Mouse (Mus musculus) ES-Bruce4 (cell line): ENCODE results near the gene Gpx4. TPM values are rescaled to one million over a fixed set of nuclear protein-coding genes. Genes with fewer than 3 reads are reported as not detected.
A peak's percentile ranks its signal among the peaks of the same experiment; 100 is the strongest.

ENCODE experiments used
- H3K27ac ChIP-seq: 2 replicates; pipeline ENCODE4 v1.5.1; 2012; ENCODE audit warnings: low read length, inconsistent platforms; ENCODE audit not compliant: insufficient read depth
- H3K27me3 ChIP-seq: 2 replicates; pipeline ENCODE4 v1.6.1; 2012; ENCODE audit warnings: mild to moderate bottlenecking, low read length, inconsistent platforms; ENCODE audit not compliant: control insufficient read depth, poor library complexity, insufficient read depth, severe bottlenecking
- H3K36me3 ChIP-seq: 2 replicates; pipeline ENCODE4 v1.6.1; 2012; ENCODE audit warnings: inconsistent platforms, mild to moderate bottlenecking, low read length, moderate library complexity; ENCODE audit not compliant: control insufficient read depth, poor library complexity, insufficient read depth, severe bottlenecking
- H3K4me1 ChIP-seq: one replicate; pipeline ENCODE4 v1.8.1; 2011; ENCODE audit warnings: low read length; ENCODE audit not compliant: control insufficient read depth, insufficient read depth
- H3K4me3 ChIP-seq: 2 replicates; pipeline ENCODE4 v1.5.1; 2011; ENCODE audit warnings: low read depth, mild to moderate bottlenecking, low read length
- H3K9ac ChIP-seq: 2 replicates; pipeline ENCODE4 v1.6.1; 2012; ENCODE audit warnings: low read depth, mild to moderate bottlenecking, inconsistent platforms; ENCODE audit not compliant: poor library complexity, severe bottlenecking
- H3K9me3 ChIP-seq: replicated peaks from 2 replicates; pipeline ENCODE4 v1.6.1; 2012; ENCODE audit warnings: mild to moderate bottlenecking, low read length, inconsistent platforms; ENCODE audit not compliant: control insufficient read depth, poor library complexity, insufficient read depth, severe bottlenecking
- CTCF ChIP-seq: IDR thresholded peaks from one replicate; pipeline ENCODE4 v1.8.1; 2011; ENCODE audit warnings: low read depth, low read length
- EP300 ChIP-seq: IDR thresholded peaks from 2 replicates; pipeline ENCODE4 v1.6.1; 2011; ENCODE audit warnings: low read depth, low read length; ENCODE audit not compliant: insufficient read depth
- POLR2A ChIP-seq: IDR thresholded peaks from one replicate; pipeline ENCODE4 v1.8.1; 2011; ENCODE audit warnings: low read length; ENCODE audit not compliant: insufficient read depth
- polyA plus RNA-seq: library from polyadenylated mRNA; stranded (reverse); fragments of >200 nt; gene quantifications from 2 replicates; pipeline ENCODE4 v1.2.4, GENCODE M21; 2011; ENCODE audit warnings: low read depth; ENCODE audit not compliant: missing spikeins, insufficient read depth, insufficient read length

Gene Gpx4
- 479 and 507 TPM in 2 replicates for polyA plus RNA-seq

DNA sequence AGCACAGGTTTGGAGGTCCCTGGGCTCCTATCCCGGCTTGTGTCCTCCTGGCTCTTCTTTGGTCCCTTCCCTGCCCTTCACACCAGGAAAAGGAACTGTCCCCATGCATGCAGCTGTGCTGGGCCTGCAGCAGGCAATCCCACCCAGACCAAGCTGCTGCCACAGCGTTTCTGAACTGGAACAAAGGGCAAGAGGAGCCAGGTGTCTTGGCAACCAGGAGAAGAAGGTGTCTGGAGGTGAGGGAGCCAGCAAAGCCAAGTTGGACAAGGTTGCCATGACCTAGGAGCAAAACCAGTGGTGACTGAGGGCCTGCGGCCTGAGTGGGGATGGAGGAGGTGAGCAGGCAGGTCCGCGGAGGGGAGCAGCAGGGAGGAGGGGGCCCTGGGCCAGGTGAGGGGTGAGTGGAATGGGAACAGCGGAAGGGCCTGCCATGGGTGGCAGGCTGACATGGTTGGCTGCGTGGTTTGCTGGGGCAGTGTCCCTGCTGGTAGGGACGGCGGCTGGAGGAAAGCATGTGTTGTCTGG is at the start of gene Gpx4:
Gene Gpx4 (plus strand): TSS at position 126 of the 525 bp plus-strand sequence.
- peaks cover 5% of the 10 kb centered on the region for H3K4me1 ChIP-seq
- peak within 1 kb of the TSS; percentile 43 for H3K4me3 ChIP-seq
- H3K9me3 ChIP-seq = no peaks in the 10 kb centered on the region
- no peaks in the 10 kb centered on the region for H3K36me3 ChIP-seq
- TF ChIP-seq EP300 (no peak), POLR2A (no peak), CTCF (no peak)
- H3K27me3 ChIP-seq = no peaks in the 10 kb centered on the region
- H3K9ac ChIP-seq = peak within 1 kb of the TSS; percentile 30
- peak within 1 kb of the TSS; percentile 92 for H3K27ac ChIP-seq

- no peak for TF ChIP-seq EP300
- TF ChIP-seq CTCF = no peak
- no peak for TF ChIP-seq POLR2A
- no peaks in the 10 kb centered on the region for H3K27me3 ChIP-seq
- peak overlapping the region; percentile 96 for H3K4me3 ChIP-seq
- no peak overlapping the region; the same call in 1 of the 2 replicates for H3K9ac ChIP-seq
- H3K27ac ChIP-seq = no peak overlapping the region
- H3K4me1 ChIP-seq = no peaks in the 10 kb centered on the region
- H3K9me3 ChIP-seq = no peaks in the 10 kb centered on the region
- H3K36me3 ChIP-seq = no peaks in the 10 kb centered on the region
These were observed 49.1 kb upstream of the Gpx4 start for GRCm38 (mm10) chr10:79997819-79998218.

- Histone ChIP-seq H3K4me1 (peaks cover 16% of the 10 kb centered on the region), H3K9me3 (no peaks in the 10 kb centered on the region), H3K36me3 (no peaks in the 10 kb centered on the region), H3K9ac (no peak overlapping the region), H3K27me3 (no peaks in the 10 kb centered on the region), H3K4me3 (no peak overlapping the region), H3K27ac (no peak overlapping the region)
- TF ChIP-seq POLR2A (no peak), CTCF (no peak), EP300 (no peak)
These were observed 45.0 kb upstream of the Gpx4 start for GRCm38 (mm10) chr10:80001945-80002344.

DNA sequence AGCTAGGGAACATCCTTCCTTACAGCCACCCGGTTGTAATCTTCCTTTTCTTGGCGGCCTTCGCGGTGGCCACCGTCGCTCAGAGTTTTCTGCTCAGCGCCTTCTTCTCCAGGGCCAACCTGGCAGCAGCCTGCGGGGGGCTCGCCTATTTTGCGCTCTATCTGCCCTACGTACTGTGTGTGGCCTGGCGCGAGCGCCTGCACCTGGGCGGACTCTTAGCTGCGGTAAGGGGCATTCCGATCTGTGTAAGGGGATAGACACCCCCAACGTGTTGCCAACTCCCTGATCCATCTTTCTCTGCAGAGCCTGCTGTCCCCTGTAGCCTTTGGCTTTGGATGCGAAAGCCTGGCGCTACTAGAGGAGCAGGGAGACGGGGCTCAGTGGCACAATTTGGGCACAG is 44.1 kb upstream of the Gpx4 start:
- Histone ChIP-seq H3K4me3 (0 out of 2 replicates have a peak overlapping the region, but pooled peaks have one; percentile 4), H3K27ac (no peak overlapping the region), H3K36me3 (no peaks in the 10 kb centered on the region), H3K4me1 (peaks cover 16% of the 10 kb centered on the region), H3K9me3 (no peaks in the 10 kb centered on the region), H3K9ac (peak overlapping the region; percentile 24), H3K27me3 (no peaks in the 10 kb centered on the region)
- TF ChIP-seq POLR2A = no peak
- no peak for TF ChIP-seq CTCF
- TF ChIP-seq EP300 = no peak

DNA sequence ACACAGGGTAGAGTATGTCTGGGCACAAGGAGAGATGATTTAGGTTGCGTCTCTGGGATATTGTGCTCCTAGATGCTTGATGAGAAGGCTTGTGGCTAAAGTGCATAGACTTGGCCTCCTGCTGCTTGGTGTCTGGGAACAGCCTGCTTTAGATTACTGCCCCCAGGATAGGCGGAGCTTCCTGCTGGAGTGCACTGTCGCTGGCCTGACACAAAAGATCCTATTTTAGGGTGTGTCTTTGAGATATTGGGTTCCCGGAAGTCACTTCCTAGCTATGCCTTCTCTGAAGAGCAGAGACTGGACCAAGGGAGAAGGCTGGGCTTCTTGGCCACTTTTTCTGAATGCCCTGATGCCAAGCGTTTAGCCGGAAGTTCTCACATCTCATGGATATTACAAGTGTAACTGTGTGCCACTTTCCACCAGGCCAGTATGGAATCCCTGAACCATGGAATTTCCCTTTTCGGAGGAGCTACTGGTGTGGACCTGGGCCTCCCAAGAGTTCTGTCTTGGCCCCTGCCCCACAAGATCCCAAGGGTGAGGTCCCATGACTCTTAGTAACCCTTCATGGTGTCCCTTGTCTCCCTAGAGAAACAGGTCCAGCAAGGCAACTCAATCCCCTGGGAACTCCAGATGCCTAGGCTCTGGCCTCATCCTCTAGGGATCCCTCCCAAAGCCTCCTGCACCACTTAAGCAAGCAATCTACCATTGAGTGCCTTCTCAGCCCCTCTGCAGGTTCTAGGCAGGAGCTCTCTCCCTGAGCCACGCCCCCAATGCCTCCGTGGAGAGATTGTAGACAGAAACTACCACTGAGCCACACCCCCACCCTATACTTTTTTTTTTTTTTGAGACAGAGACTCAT is 43.4 kb upstream of the Gpx4 start:
- TF ChIP-seq POLR2A (no peak), EP300 (peak; percentile 41; the same call in 1 of the 2 replicates), CTCF (no peak)
- Histone ChIP-seq H3K27ac (no peak overlapping the region), H3K36me3 (no peaks in the 10 kb centered on the region), H3K4me3 (0 out of 2 replicates have a peak overlapping the region, but pooled peaks have one; percentile 4), H3K27me3 (no peaks in the 10 kb centered on the region), H3K9me3 (no peaks in the 10 kb centered on the region), H3K9ac (no peak overlapping the region), H3K4me1 (peaks cover 16% of the 10 kb centered on the region)

DNA sequence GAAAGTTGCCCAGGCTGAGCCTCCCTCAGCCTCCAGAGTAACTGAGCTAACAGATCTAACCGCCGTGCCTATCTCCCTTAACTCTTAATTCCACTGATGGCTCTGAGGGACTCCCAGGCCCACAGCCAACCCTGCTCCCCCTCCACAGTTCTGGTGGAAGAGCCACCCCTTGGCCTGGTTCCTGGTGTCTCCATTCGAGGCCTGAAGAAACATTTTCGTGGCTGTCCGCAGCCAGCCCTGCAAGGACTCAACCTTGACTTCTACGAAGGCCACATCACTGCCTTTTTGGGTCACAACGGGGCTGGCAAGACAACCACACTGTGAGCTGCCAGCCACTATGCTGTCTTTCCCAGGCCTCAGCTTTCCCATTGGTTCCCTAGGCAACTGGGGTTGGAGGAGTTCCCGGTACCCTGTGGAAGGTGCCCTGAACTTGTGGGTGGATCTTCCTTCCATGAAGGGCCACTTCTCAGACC is 42.7 kb upstream of the Gpx4 start:
- H3K36me3 ChIP-seq = no peaks in the 10 kb centered on the region
- no peak overlapping the region for H3K9ac ChIP-seq
- H3K4me1 ChIP-seq = peaks cover 16% of the 10 kb centered on the region
- no peaks in the 10 kb centered on the region for H3K27me3 ChIP-seq
- H3K4me3 ChIP-seq = no peak overlapping the region
- no peaks in the 10 kb centered on the region for H3K9me3 ChIP-seq
- TF ChIP-seq EP300 (no peak), CTCF (no peak), POLR2A (no peak)
- no peak overlapping the region for H3K27ac ChIP-seq
